Mouse (Mus musculus) heart, embryonic 14.5 days (tissue): ENCODE results near the gene Cdk13. TPM values are rescaled to one million over a fixed set of nuclear protein-coding genes. Genes with fewer than 3 reads are reported as not detected.

Experiments
- ATAC-seq: fragments of 200-750 bp; cut with Nextera tagmentation; 2 replicates; pipeline ENCODE4 v1.8.0; 2017; ENCODE audit warnings: low read depth, moderate TSS enrichment; ENCODE audit not compliant: insufficient number of reproducible peaks, insufficient read depth, low FRiP score
- H3K27ac ChIP-seq, 2 experiments: fragments of 200-500 bp in 1 of 2; fragments of 300-500 bp in 1 of 2; sonication (generic) in 1 of 2; replicated peaks in 1 of 2; 2 replicates each; pipeline ENCODE4 v1.5.1; 2012 to 2014; ENCODE audit warnings: low read depth in 2 of 2, low read length in 2 of 2, control low read depth in 1 of 2, mild to moderate bottlenecking in 1 of 2, mixed read lengths in 1 of 2; ENCODE audit not compliant: control insufficient read depth in 1 of 2, insufficient read depth in 1 of 2
- H3K27me3 ChIP-seq: fragments of 300-500 bp; sonication (generic); 2 replicates; pipeline ENCODE4 v1.6.1; 2014; ENCODE audit warnings: mild to moderate bottlenecking, low read length, control low read depth; ENCODE audit not compliant: control insufficient read depth, insufficient read depth
- H3K36me3 ChIP-seq: fragments of 300-500 bp; sonication (generic); 2 replicates; pipeline ENCODE4 v1.6.1; 2014; ENCODE audit warnings: mild to moderate bottlenecking, control low read depth, low read length, mixed read lengths; ENCODE audit not compliant: control insufficient read depth, insufficient read depth
- H3K4me1 ChIP-seq, 2 experiments: fragments of 200-500 bp in 1 of 2; fragments of 300-500 bp in 1 of 2; sonication (generic) in 1 of 2; 2 replicates each; pipeline ENCODE4 v1.6.1; 2012 to 2014; ENCODE audit warnings: low read length in 2 of 2, control low read depth in 1 of 2, mixed read lengths in 1 of 2; ENCODE audit not compliant: control insufficient read depth in 2 of 2, insufficient read depth in 2 of 2
- H3K4me2 ChIP-seq: fragments of 300-500 bp; sonication (generic); 2 replicates; pipeline ENCODE4 v1.6.1; 2014; ENCODE audit warnings: mild to moderate bottlenecking, low read length
- H3K4me3 ChIP-seq, 2 experiments: fragments of 200-500 bp in 1 of 2; fragments of 300-500 bp in 1 of 2; sonication (generic) in 1 of 2; 2 replicates each; pipeline ENCODE4 v1.5.1; 2012 to 2014; ENCODE audit warnings: low read length in 2 of 2, mild to moderate bottlenecking in 2 of 2, control low read depth in 1 of 2, low read depth in 1 of 2, moderate library complexity in 1 of 2; ENCODE audit not compliant: control insufficient read depth in 1 of 2, insufficient read depth in 1 of 2
- H3K9ac ChIP-seq: fragments of 300-500 bp; sonication (generic); 2 replicates; pipeline ENCODE4 v1.6.1; 2014; ENCODE audit warnings: mild to moderate bottlenecking, low read length
- H3K9me3 ChIP-seq: fragments of 300-500 bp; sonication (generic); 2 replicates; pipeline ENCODE4 v1.6.1; 2016; ENCODE audit warnings: low read length, control low read depth; ENCODE audit not compliant: control insufficient read depth
- WGBS: fragments of 180-500 bp; shearing (Covaris S2); extraction: QIAGEN DNeasy Blood & Tissue Kit; methylation state at CpG from one replicate; pipeline ENCODE4 v1.1.7; 2014; 5-methylcytosine and 5-hydroxymethylcytosine counted together
- polyA plus RNA-seq: library from polyadenylated mRNA; unstranded; fragments of >200 nt; fragmentation: Nextera tagmentation; extraction: Ambion mirVana; gene quantifications from 2 replicates; pipeline ENCODE4 v1.2.1, GENCODE M21; 2014

Gene Cdk13
- polyA plus RNA-seq, 1 experiment from 2014 or later = 17.8 TPM

- no peak for ATAC-seq
- H3K4me3 ChIP-seq = no peak overlapping the region
- H3K4me1 ChIP-seq = peaks cover 0 to 9% of the 10 kb centered on the region in 2 experiments; a peak in 1 of 4 replicates
- H3K9me3 ChIP-seq = no peaks in the 10 kb centered on the region
- H3K36me3 ChIP-seq = no peaks in the 10 kb centered on the region
- no peak overlapping the region for H3K4me2 ChIP-seq
- H3K27me3 ChIP-seq = no peaks in the 10 kb centered on the region
- H3K9ac ChIP-seq = no peak overlapping the region
- 84% methylated on average over 3 of the region's 3 CpGs for WGBS
- no peak overlapping the region for H3K27ac ChIP-seq
Observed at GRCm38 (mm10) chr13:17700090-17700715, 104.7 kb downstream of the Cdk13 start.

- Histone ChIP-seq H3K9ac (peak overlapping the region; percentile 95), H3K4me2 (peak overlapping the region; percentile 70), H3K4me3 (peak overlapping the region; percentile 61 to 83), H3K27me3 (no peaks in the 10 kb centered on the region), H3K36me3 (no peaks in the 10 kb centered on the region), H3K9me3 (no peaks in the 10 kb centered on the region), H3K4me1 (peaks cover 0 to 8% of the 10 kb centered on the region in 2 experiments; a peak in 2 of 4 replicates), H3K27ac (peak overlapping the region; percentile 94 to 96)
- 11% methylated on average over 7 of the region's 7 CpGs for WGBS
- ATAC-seq = no peak
Observed at GRCm38 (mm10) chr13:17695898-17696580, 108.9 kb downstream of the Cdk13 start.

GRCm38 (mm10) chr13:17694911-17695699 is 109.8 kb downstream of the Cdk13 start, which contains the start of the genes Mplkip and Sugct:
Mplkip (plus strand) TSS chr13:17695192.
Sugct (minus strand) TSS chr13:17695553.
- Histone ChIP-seq H3K4me2 (peak within 1 kb of the TSS; percentile 71), H3K9ac (peak within 1 kb of the TSS; percentile 95), H3K27ac (peak within 1 kb of the TSS; percentile 94 to 96), H3K27me3 (no peaks in the 10 kb centered on the region), H3K36me3 (no peaks in the 10 kb centered on the region), H3K9me3 (no peaks in the 10 kb centered on the region), H3K4me1 (peaks cover 0 to 8% of the 10 kb centered on the region in 2 experiments; a peak in 2 of 4 replicates), H3K4me3 (peak within 1 kb of the TSS; percentile 69 to 83)
- peak; percentile 99 for ATAC-seq
- 1% methylated on average over 66 of the region's 66 CpGs for WGBS

GRCm38 (mm10) chr13:17694414-17694813 is 110.5 kb downstream of the Cdk13 start:
- peaks cover 2 to 8% of the 10 kb centered on the region in 2 experiments; a peak in 2 of 4 replicates for H3K4me1 ChIP-seq
- H3K4me3 ChIP-seq = peak overlapping the region; percentile 69 to 83
- peak overlapping the region; percentile 71 for H3K4me2 ChIP-seq
- no peaks in the 10 kb centered on the region for H3K9me3 ChIP-seq
- peak overlapping the region; percentile 46 to 88 for H3K27ac ChIP-seq
- H3K9ac ChIP-seq = peak overlapping the region; percentile 90
- no peaks in the 10 kb centered on the region for H3K36me3 ChIP-seq
- ATAC-seq = peak; percentile 77
- WGBS = 1% methylated on average over 21 of the region's 25 CpGs
- no peaks in the 10 kb centered on the region for H3K27me3 ChIP-seq

GRCm38 (mm10) chr13:17693816-17694215 is 111.1 kb downstream of the Cdk13 start:
- Histone ChIP-seq H3K36me3 (no peaks in the 10 kb centered on the region), H3K4me2 (peak overlapping the region; percentile 71), H3K4me1 (peaks cover 2 to 8% of the 10 kb centered on the region in 2 experiments; a peak in 2 of 4 replicates), H3K9ac (peak overlapping the region; percentile 90; the same call in 1 of the 2 replicates), H3K27ac (no peak overlapping the region), H3K4me3 (peak overlapping the region in 1 of 2 experiments; percentile 83; a peak in 2 of 4 replicates), H3K9me3 (no peaks in the 10 kb centered on the region), H3K27me3 (no peaks in the 10 kb centered on the region)
- no peak for ATAC-seq
- WGBS = 57% methylated on average over 5 of the region's 5 CpGs

- Histone ChIP-seq H3K36me3 (no peaks in the 10 kb centered on the region), H3K27me3 (no peaks in the 10 kb centered on the region), H3K9ac (no peak overlapping the region), H3K4me1 (peaks cover 2 to 7% of the 10 kb centered on the region in 2 experiments; a peak in 2 of 4 replicates), H3K4me3 (no peak overlapping the region), H3K9me3 (no peaks in the 10 kb centered on the region), H3K4me2 (no peak overlapping the region), H3K27ac (no peak overlapping the region)
- WGBS = 62% methylated on average over 1 of the region's 1 CpGs
- ATAC-seq = no peak
Observed at GRCm38 (mm10) chr13:17691436-17691835, 113.5 kb downstream of the Cdk13 start.

- ATAC-seq = no peak
- H3K9ac ChIP-seq = no peak overlapping the region
- H3K36me3 ChIP-seq = no peaks in the 10 kb centered on the region
- no peak overlapping the region for H3K27ac ChIP-seq
- peaks cover 2 to 4% of the 10 kb centered on the region in 2 experiments; a peak in 2 of 4 replicates for H3K4me1 ChIP-seq
- H3K9me3 ChIP-seq = no peaks in the 10 kb centered on the region
- H3K27me3 ChIP-seq = no peaks in the 10 kb centered on the region
- no peak overlapping the region for H3K4me3 ChIP-seq
- H3K4me2 ChIP-seq = no peak overlapping the region
Observed at GRCm38 (mm10) chr13:17690686-17691085, 114.2 kb downstream of the Cdk13 start.
